Mouse (Mus musculus) thymus, postnatal 25 days (tissue): ENCODE results near the gene Hivep3.

Experiments used
- DNase-seq: peaks from one replicate; pipeline ENCODE4 v3.0.0; 2022

Gene Hivep3

GRCm38 (mm10) chr4:119912216-119912615, 178.6 kb downstream of the Hivep3 start:
- no peak for DNase-seq

DNA sequence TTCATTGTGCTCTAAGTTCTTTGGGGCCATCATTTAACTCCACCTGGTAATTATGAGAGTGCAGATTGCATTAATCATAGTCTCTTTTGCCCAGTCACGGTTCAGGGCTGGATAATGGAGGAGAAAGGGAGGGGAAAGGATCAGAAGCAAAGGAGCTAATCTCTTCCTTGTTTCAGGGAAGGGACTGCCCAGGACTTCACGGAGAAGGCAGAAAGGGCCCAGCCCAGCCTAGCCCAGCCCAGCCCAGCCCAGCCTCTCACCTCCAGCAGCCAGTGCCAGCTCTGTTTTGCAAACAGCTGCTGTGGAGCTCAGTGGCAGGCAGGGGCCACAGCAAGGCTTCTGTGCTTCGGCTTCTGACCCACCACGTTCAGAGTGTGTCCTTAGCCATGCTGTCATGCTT, 180.6 kb downstream of the Hivep3 start:
- no peak for DNase-seq

DNA sequence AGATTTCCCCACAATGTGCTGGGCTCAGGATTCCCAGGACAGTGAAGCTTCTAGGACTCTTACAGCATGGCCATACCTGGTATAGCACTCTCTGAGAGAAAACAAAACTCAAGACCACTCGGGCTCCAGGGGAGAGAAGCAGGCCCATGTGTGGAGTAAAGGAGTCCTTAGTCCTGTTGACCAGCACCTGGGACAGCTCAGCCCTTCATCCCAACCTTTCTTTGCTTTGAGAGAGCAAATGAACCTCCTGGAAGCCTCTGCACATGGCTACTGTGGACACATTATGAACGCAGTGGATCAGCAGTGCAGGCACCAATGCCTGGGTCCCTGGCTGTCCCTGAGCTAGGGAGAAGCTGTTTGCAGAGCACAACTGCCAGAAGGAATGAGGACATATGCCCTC, 181.5 kb downstream of the Hivep3 start:
- no peak for DNase-seq

- DNase-seq: peak; percentile 61
Observed at GRCm38 (mm10) chr4:119917502-119917901, 183.9 kb downstream of the Hivep3 start.

- no peak for DNase-seq
Observed at GRCm38 (mm10) chr4:119919349-119919748, 185.8 kb downstream of the Hivep3 start.

- peak; percentile 52 for DNase-seq
Observed at GRCm38 (mm10) chr4:119921022-119921717, 187.6 kb downstream of the Hivep3 start.

DNA sequence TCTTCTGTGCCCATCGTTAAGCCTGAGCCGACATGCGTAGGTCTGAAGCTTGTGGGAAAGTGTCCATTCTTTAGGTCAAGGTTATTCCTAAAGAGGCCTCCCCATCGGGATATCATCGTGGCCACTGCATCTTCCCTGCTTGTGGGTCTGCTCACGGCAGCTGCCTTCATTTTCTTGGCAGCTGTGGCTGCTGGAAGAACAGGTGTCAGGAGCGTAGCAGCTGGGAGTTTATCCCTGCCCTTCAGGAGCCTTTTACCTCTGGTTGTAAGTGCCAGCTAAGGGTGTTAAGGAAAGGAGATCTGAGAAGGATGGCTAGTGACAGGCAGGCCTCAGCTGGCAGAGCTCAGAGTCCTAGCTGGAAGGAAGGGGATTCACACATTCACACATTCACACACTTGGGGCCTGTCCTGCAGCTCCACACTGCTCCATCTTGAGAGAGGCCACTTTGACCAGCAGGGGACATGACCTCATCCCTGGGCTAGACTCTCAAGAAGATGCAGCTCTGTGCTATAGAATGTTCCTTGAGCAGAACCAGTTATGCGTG, 188.2 kb downstream of the Hivep3 start:
- DNase-seq: no peak

- DNase-seq: no peak
Observed at GRCm38 (mm10) chr4:119922945-119923344, 189.4 kb downstream of the Hivep3 start.

GRCm38 (mm10) chr4:119923410-119923809, 189.8 kb downstream of the Hivep3 start:
- peak; percentile 23 for DNase-seq

DNA sequence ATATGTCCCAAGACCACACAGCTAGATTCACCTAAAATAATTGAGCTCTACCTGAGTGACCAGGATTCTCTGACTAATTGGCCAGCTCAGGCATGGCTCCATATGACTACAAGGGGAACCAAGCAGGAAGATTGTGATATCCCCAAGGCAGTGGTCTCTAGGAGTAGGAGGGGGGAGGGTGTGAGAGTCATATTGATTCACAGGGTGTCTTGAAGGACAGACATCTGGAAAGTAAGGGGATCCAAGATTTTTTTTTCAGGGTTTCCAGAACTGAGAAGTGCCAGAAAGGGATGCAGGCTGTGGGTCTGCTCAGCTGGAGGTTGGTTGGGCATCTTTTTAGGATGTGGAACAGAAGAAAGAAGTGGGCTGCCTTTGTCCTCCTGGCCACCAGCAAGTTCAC, 191.5 kb downstream of the Hivep3 start:
- DNase-seq: no peak

DNA sequence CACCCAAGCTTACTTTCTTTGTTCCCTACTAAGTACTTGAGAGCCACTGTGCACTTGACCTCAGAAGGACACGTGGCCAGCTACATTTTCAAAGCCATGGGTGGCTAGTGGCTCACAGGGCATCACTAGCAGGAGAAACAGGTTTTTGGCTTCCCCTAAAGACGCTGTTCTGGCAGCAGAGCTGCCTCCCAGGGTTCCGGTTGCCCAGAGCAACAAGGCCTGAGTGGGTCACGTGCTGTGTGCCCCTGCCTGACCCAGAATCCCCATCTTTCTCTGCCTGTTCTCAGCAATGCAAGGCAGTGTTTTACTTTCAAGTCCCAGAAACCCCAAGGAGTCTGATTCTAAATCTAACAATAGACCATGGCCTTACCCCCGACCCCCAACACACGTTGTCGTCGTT, 198.3 kb downstream of the Hivep3 start:
- DNase-seq: no peak

DNA sequence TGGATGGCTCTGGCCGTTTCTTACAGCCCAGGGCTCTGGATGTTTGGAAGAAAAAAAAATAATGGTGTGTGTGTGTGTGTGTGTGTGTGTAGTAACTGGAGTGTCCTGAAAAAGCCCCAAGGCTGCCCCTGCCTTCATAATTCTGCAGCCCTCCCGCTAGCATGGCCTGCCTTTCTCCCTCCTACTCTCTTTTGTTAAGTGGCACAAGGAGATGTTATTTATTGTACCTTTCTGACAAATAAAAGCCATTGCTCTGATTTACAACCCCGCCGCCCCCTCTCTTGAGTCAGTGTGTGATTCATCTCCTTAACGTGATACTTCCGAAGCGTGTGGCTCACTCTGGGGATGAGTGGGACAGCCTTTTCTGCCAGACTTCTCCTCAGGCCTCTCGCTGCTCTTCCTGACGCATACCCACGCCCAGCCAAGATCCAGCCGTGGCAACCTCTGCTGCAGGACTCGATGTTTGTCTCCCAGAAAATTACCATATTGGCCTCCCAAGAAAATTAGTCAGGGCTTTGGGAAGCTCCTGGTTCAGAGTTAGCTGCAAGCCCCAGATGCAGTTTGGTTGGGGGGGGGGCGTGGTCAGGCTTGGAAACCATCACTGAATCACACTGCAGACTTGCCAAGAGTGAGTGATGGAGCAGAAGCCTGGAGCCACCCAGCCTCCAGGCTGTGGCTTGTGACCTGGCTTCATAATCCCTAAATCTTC, 199.1 kb downstream of the Hivep3 start:
- no peak for DNase-seq

- DNase-seq: no peak
Observed at GRCm38 (mm10) chr4:119934901-119935300, 201.3 kb downstream of the Hivep3 start.

GRCm38 (mm10) chr4:119937876-119938275, 204.3 kb downstream of the Hivep3 start:
- DNase-seq: no peak

GRCm38 (mm10) chr4:119938518-119938917, 204.9 kb downstream of the Hivep3 start:
- DNase-seq: no peak

DNA sequence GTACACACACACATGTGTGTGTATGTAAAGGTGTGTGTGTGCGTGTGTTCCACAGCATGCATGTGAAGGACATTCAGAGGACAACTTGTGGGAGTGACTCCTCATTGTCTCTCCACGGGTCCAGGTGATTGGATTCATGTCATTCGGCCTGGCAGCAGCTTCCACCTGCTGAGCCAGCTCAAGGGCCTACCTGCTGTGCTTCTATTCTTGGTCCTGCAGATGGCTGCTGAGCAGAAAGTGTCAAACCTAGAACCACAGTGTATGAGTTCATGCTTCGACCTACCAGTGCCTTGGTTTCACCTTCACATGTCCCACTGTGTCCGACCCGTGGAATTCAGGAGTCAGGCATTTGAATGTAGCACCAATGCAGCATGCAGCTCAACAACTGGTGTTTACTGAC, 206.2 kb downstream of the Hivep3 start:
- DNase-seq: no peak

- no peak for DNase-seq
Observed at GRCm38 (mm10) chr4:119946224-119946887, 212.8 kb downstream of the Hivep3 start.

GRCm38 (mm10) chr4:119947232-119948162, 213.9 kb downstream of the Hivep3 start:
- DNase-seq: peak; percentile 58

DNA sequence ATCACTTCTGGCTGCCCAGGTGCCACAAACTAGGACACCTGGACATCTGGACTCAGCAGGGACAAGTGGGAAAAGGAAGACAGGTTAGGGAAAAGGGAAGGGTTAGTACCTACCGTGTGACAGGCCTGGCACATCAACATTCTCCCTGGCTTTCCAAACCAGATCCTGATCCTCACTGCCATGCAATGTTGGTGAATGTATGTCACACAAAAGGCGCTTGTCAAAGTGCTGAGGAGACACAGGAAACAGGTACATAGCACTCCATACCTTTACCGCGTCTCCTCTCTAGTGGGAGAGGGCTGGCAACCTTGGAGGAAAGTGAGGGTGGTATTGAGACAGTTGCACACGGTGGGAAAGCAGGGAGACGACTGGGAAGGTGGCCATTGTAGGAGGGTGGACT, 214.8 kb downstream of the Hivep3 start:
- no peak for DNase-seq

- no peak for DNase-seq
Observed at GRCm38 (mm10) chr4:119948922-119949614, 215.5 kb downstream of the Hivep3 start.

DNA sequence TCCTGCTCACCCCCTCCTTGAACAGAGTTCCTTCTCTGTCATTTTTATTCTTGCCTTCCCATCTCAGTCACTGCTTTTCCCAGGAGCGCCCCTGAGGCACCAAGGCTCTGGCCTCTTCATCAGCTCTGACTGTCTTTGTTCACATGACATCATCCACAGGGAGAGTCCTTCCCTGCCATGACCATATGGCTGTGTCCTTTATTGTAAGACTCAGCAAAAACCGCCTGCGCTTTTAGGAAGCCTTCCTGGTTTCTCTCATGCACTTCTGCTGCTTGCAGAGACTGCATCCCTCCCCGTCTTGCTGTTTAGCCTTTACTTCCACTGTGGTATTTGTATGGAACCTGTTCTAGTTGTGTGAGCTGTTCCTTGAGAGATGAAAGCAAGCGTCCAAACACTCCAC, 216.6 kb downstream of the Hivep3 start:
- DNase-seq: no peak

- DNase-seq: no peak
Observed at GRCm38 (mm10) chr4:119951081-119951480, 217.5 kb downstream of the Hivep3 start.
